Mouse (Mus musculus): Measurements from ENCODE around the gene Tox4. TPM values are rescaled to one million over a fixed set of nuclear protein-coding genes. Genes with fewer than 3 reads are reported as not detected.
"Not testable (repeated sequence)": the region's sequence is repeated elsewhere in the genome, so short reads cannot be mapped to it uniquely, and the experiment has no call there.

Tox4 gene
- total RNA-seq (2021) = 10 to 100 TPM; 31.9 to 33.1 TPM
- long read RNA-seq, experiment 1, full-length matches to known transcripts = 1 of 46 reads
- long read RNA-seq, experiment 1, partial matches to known transcripts = 45 of 46 reads
- long read RNA-seq, experiment 1, other reads (novel, unspliced or antisense) = 0 of 46 reads
- long read RNA-seq, experiment 2, full-length matches to known transcripts = 2 of 63 reads
- long read RNA-seq, experiment 2, partial matches to known transcripts = 59 of 63 reads
- long read RNA-seq, experiment 2, other reads (novel, unspliced or antisense) = 2 of 63 reads

- peak; percentile 97 for DNase-seq
- intact Hi-C loops (cut with DNase I; ENCODE audit: low total_unique reads) = no loop called here
These were observed at the start of gene Tox4, which contains the start of gene Rab2b for GRCm38 (mm10) chr14:52278932-52279746. TSS of gene Tox4 (plus strand) at chr14:52279146. TSS of gene Rab2b (minus strand) at chr14:52279545.

DNA sequence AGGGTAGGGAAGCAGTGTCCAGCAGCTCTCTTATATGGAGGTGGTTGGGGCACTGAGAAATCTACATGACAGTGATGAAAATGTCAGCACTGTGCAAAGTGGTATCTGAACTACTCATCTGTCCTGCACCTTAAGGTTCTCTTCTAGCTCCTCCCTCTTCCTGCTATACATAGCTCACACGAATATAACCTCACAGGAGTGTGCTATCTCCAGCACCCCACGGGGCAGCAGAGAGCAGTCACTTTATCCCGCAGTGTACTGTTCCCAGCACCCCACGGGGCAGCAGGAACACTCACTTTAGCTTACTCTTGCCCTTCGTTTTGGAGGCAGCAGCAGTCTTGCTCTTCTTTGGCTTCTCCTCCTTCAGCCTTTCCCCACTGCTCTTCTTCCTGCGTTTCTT, 46.7 kb upstream of the Tox4 start:
- DNase-seq = no peak
- intact Hi-C loops (cut with DNase I; ENCODE audit: low total_unique reads) = no loop called here

- DNase-seq = peak; percentile 34
These were observed 43.8 kb upstream of the Tox4 start for GRCm38 (mm10) chr14:52235165-52235564.

GRCm38 (mm10) chr14:52236216-52236615, 42.7 kb upstream of the Tox4 start:
- intact Hi-C loops (cut with DNase I; ENCODE audit: low total_unique reads) = no loop called here

More at GRCm38 (mm10) chr14:52235165-52235564, 43.8 kb upstream of the Tox4 start:
- intact Hi-C loops (cut with DNase I; ENCODE audit: low total_unique reads) = no loop called here

GRCm38 (mm10) chr14:52244041-52244689, 34.8 kb upstream of the Tox4 start:
- DNase-seq = peak; percentile 99
- intact Hi-C loops (cut with DNase I; ENCODE audit: low total_unique reads) = no loop called here

More at GRCm38 (mm10) chr14:52236216-52236615, 42.7 kb upstream of the Tox4 start:
- DNase-seq = no peak

DNA sequence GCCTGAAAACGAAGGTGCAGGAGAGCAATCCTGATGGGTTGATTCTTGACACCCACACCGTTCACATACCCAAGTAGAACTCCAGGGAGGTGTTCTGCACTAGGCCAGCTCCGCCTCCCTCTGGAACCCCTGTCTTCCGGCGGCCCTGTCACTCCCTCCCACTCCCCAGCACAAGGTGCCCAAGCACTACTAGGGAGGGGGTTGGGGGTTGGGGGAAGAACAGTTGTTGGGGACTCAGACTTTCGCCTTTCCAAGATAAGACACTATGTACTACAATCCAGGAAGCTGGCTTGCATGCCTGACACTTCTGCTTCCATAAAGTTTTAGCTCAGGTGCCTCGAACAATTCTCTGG, 34.3 kb upstream of the Tox4 start:
- intact Hi-C loops (cut with DNase I; ENCODE audit: low total_unique reads) = no loop called here
- no peak for DNase-seq

DNA sequence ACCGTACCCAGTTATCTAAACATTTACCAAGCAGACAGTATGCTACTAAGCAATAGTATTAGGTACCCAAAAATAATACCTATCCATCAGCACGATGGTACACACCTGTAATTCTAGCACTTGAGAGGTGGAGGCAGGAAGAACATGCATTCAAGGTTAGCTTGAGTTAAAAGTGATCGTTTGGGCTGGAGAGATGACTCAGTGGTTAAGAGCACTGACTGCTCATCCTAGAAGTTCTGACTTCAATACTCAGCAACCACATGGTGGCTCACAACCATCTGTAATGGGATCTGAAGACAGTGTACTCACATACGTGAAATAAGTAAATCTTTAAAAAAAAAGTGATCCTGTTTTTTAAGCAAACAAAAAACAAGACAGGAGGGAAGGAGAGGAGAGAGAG, 32.8 kb upstream of the Tox4 start:
- no peak for DNase-seq
- intact Hi-C loops (cut with DNase I; ENCODE audit: low total_unique reads) = no loop called here

DNA sequence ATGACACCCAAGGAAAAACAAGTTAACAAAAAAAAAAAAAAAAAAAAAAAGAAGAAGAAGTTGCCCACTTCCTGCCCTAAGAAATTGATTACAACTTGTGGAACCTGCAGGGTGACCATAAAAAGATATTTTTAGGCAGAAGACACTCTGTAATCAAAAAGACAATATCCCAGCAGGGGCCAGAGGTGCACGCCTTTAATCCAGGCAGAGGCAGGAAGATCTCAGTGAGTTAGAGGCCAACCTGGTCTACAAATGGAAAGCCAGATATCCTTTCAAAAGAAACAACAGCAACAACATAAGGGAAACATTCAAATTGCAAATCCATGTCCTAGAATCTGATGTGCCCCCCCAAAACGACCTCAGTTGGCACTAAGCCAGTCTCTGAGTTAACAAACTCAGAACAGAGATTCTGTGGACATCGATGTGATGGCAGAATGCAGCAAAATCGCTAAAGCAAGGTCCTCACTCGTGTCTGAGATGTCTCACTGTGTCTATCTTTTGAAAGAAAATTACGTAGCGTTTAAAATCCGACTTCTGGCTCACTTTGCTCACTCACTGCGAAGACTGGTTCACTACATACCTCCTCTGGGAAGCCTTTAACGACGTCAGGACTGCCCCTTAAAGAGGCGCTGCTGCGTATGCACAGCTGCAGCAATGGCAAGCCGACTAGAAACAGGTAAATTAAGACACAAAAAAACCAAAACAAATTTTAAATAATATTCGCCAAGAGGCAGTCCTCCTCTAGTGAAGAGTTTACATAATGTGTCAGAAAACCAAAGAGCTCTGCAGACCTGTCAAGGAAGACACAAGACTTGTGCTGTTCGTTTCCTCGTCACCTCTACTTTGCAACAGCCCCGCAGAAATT, 22.4 kb upstream of the Tox4 start:
- intact Hi-C loops (cut with DNase I; ENCODE audit: low total_unique reads) = no loop called here
- DNase-seq = no peak

GRCm38 (mm10) chr14:52257484-52258213, 21.3 kb upstream of the Tox4 start, which contains the start of gene Chd8:
TSS of gene Chd8 (minus strand) at chr14:52257780.
- intact Hi-C loops (cut with DNase I; ENCODE audit: low total_unique reads) = no loop called here
- peak; percentile 98 for DNase-seq

DNA sequence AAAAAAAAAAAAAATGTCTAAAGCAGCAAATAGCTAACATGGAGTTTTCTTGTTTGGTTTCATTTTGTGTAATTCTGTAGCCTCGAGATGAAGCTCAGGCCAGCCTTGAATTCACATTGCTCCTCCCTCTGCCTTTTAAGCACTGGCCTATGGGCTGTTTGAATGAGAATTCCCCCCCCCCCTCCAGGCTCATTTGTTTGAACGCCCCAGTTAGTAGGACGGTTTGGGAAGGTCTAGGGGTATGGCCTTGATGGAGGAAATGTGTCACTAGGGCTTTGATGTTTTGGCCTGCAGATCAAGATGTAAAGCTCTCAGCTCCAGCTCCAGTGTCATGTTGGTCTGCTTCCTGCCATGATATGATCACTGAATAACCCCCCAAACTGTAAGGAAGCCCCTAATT, 6.2 kb upstream of the Tox4 start:
- DNase-seq = no peak
- intact Hi-C loops (cut with DNase I; ENCODE audit: low total_unique reads) = no loop called here

DNA sequence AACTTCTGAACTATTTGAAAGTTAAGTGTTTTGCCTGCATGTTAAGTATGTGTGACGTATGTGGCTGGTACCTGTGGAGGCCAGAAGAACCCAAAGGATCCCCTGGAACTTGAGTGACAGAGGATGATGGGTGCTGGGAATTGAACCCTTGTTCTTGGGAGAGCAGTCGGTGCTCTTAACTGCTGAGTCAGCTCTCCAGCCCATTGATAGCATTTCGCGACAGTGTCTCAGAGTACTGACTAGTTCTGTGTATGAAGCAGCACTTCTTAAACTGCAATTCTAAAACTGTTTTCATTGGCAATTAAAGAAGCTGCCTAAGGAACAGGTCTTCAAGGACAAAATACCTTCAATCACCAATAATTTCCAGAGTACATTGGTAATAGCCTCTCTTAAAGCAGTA, 1.7 kb upstream of the Tox4 start:
- intact Hi-C loops (cut with DNase I; ENCODE audit: low total_unique reads) = no loop called here
- no peak for DNase-seq

DNA sequence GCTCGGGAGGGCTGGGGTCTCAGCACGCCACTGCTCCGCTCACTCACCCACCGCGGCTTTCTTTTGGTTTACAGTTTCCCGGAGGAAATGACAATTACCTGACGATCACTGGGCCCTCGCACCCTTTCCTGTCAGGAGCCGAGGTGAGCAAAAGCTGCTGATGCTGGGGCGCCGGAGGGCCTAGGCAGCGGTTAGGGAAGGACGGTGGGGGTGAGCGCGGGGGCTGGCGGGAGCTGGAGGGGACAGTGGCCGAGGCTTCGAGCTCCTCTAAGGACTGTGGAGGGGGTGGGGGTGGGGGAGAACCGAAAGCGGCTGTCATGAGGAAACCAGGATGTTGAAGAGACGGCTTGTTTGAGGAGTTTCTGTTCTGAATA, 788 bp downstream of the Tox4 start:
- intact Hi-C loops (cut with DNase I; ENCODE audit: low total_unique reads) = no loop called here
- DNase-seq = peak; percentile 27

DNA sequence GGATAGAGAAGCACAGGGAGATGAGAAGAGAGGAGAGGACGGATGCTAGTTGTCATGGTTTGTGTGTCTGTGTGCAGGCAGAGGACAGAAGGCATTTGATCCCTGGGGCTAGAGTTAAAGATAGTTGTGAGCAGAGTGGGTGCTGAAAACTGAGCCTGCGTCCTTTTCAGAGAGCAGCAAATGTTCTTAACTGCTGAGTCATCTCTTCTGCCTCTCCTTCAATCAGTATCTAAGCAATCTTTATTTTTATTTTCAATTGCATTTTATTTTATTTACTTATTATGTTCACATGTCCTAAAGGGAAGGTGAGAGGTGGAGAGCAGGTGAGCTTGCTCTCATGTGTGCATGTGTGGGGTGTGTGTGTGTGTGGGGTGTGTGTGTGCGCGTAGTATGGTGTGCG, 4.7 kb downstream of the Tox4 start:
- intact Hi-C loops (cut with DNase I; ENCODE audit: low total_unique reads) = no loop called here
- DNase-seq = no peak

- intact Hi-C loops (cut with DNase I; ENCODE audit: low total_unique reads) = no loop called here
These were observed 5.2 kb downstream of the Tox4 start for GRCm38 (mm10) chr14:52284191-52284590.

GRCm38 (mm10) chr14:52295558-52296264, 16.8 kb downstream of the Tox4 start:
- DNase-seq = no peak
- intact Hi-C loops (cut with DNase I; ENCODE audit: low total_unique reads) = loop anchor here (2.0 kb wide), 1 partner anchor 39 kb away; no protein-coding TSS in a partner anchor

More at GRCm38 (mm10) chr14:52284191-52284590, 5.2 kb downstream of the Tox4 start:
- no peak for DNase-seq

DNA sequence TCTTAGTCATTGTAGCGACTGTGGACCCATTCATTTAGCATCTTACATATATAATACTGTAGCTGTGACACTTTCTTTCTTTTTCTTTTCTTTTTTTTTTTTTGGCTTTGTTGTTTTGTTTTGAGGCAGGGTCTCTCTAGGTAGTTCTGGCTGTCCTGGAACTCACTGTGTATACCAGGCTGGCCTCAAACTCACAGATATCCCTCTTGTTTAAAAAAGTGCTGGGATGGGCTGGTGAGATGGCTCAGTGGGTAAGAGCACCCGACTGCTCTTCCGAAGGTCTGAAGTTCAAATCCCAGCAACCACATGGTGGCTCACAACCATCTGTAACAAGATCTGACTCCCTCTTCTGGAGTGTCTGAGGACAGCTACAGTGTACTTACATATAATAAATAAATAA, 24.6 kb downstream of the Tox4 start:
- intact Hi-C loops (cut with DNase I; ENCODE audit: low total_unique reads); DNase-seq: not testable (repeated sequence)

- DNase-seq = peak; percentile 91
- intact Hi-C loops (cut with DNase I; ENCODE audit: low total_unique reads) = no loop called here
These were observed 25.8 kb downstream of the Tox4 start, which contains the start of gene Mettl3 for GRCm38 (mm10) chr14:52304644-52305271. TSS of gene Mettl3 (minus strand) at chr14:52305128.

DNA sequence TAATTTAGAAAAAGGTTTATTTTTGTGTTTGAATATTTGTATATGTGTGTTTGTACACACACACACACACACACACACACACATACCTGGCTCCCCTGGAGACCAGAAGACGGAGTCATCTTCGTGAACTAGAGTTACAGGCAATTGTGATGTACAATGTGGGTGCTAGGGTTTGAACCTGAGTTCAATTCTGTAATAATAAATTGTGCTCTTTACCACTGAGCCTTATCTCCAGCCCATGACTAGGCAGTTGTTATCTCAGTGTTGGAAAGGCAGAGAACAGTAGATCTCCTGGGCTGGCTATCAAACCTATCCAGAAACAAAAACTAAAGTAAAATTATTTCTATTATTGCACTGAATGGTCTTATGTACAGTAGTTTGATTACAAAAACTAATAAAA, 27.2 kb downstream of the Tox4 start:
- no peak for DNase-seq
- intact Hi-C loops (cut with DNase I; ENCODE audit: low total_unique reads) = no loop called here
